Mouse (Mus musculus): ENCODE results near the gene Ddx41.

- TF ChIP-seq POLR2A (IDR thresholded peaks at IDR 0.05; ENCODE audit: insufficient read depth, low read depth, low read length) (no peak), CTCF (IDR thresholded peaks at IDR 0.05; ENCODE audit: insufficient read depth, low read depth, low read length) (no peak)
These were observed 4.5 kb upstream of the Ddx41 start for GRCm38 (mm10) chr13:55540933-55541332.

Measured in olfactory bulb, adult 2 months (tissue).